Mouse (Mus musculus): Measurements from ENCODE around the gene Tmprss7. TPM values are rescaled to one million over a fixed set of nuclear protein-coding genes. Genes with fewer than 3 reads are reported as not detected.

Gene Tmprss7
- total RNA-seq (2021), result not detected

GRCm38 (mm10) chr16:45693558-45693957 lies at the start of gene Tmprss7:
Tmprss7 (minus strand) TSS chr16:45693658.
- intact Hi-C loops (cut with DNase I), result no loop called here
- no peak for DNase-seq

GRCm38 (mm10) chr16:45742615-45743476 lies 49.4 kb upstream of the Tmprss7 start, which contains the start of gene Abhd10:
Abhd10 (minus strand) TSS chr16:45742955.
- peak; percentile 95 for DNase-seq
- intact Hi-C loops (cut with DNase I), result loop anchor here (5.0 kb wide), 1 partner anchor 54 kb away; no protein-coding TSS in a partner anchor

GRCm38 (mm10) chr16:45737880-45738279 lies 44.4 kb upstream of the Tmprss7 start:
- no peak for DNase-seq
- intact Hi-C loops (cut with DNase I), result no loop called here

DNA sequence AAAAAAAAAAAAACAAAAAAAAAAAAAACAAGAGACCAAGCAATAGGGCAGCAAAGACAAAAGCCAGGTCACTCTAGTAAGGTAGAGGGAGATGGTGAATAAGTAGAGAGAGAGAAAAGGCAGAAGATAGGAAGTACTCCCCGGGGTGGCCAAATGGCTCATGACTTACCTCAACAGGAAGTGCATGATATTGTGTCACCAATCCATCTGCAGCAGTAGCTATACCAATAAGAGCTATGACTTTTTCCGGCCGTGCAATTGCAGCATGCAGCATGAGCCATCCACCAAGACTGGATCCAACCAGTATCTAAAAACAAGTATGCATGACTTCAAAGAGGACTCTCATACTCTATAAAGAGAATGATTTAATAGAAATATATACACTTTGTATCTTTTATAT lies 43.3 kb upstream of the Tmprss7 start:
- DNase-seq, result no peak
- intact Hi-C loops (cut with DNase I), result no loop called here

GRCm38 (mm10) chr16:45729163-45729562 lies 35.7 kb upstream of the Tmprss7 start:
- intact Hi-C loops (cut with DNase I), result no loop called here
- no peak for DNase-seq

DNA sequence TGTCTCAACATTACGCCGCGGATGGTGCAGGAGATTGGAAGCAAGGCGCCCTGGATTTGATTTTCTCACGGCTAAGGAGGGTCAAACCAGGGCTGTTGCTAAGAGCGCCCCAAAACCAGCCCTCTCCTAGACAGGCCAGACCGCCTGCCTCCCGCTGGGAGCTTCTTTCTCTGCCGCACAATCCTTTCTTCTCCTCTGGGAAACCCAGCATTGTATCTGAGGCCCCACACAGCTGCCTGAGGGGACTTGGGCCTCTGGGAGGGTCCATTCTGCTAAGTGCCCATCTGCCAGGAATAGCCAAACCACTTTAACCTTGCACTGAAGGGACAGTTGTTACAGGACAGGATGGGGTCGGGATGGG lies 31.3 kb upstream of the Tmprss7 start:
- intact Hi-C loops (cut with DNase I), result no loop called here

GRCm38 (mm10) chr16:45724061-45724741 lies 30.7 kb upstream of the Tmprss7 start, which contains the start of gene Tagln3:
Tagln3 (minus strand) TSS chr16:45724608.
- DNase-seq, result no peak
- intact Hi-C loops (cut with DNase I), result no loop called here

More for the DNA sequence above, 31.3 kb upstream of the Tmprss7 start:
- DNase-seq, result no peak

DNA sequence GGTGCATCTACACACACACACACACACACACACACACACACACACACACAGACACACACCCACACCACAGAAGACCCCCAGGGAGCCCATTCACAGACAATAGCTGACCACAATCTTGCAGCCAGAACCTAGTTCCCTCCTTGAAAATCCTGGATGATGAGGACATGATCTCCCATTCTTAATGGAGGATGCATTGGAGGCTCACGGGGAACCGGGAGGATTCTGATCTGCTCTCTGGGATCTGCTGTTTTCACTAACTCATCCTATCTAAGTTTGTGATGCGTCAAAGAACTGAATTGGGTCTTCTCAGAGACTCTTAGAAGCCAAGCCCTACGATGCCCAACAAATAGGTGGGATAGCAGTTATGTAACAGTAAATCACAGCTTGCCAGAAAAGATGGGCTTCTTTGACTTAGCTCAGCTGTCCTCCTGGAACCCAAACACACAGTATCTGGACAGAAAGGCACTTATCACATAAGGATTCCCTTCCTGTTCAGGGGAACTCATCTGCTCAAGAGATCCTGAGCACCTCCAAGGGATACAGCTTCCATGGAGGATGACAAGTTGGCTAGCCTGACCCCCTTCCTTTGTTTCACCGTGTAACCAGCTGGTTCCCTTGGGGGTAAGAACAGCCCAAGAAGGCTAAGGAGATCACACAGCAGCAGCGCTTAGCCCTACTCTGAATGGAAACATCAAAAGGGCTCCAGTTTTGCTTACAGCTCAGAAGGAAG lies 29.9 kb upstream of the Tmprss7 start:
- intact Hi-C loops (cut with DNase I), result no loop called here
- DNase-seq, result no peak

DNA sequence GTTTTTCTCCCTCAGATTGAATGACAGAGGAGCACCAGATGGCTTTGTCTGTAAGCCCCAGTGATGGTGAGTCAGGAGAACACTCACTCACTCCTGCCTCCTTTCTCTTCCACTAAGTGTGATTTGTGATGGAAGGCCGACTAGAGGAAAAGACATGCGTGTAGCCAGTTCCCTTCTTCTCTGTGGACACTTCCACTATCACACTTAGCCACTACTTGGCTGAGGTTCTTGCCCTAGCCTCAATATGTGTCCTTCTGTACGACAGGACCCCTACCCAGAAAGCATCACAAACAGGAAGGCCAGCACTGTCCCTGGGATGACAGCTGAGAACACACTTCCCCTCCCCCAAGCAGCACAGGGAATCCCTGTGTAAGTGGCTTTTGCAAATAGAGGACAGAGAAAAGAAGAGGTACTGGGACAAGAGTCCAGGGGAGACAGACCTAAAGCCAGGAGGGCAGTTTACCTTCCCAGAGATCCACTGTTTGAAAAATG lies 29.0 kb upstream of the Tmprss7 start:
- intact Hi-C loops (cut with DNase I), result no loop called here
- no peak for DNase-seq

GRCm38 (mm10) chr16:45720022-45720630 lies 26.7 kb upstream of the Tmprss7 start:
- no peak for DNase-seq
- intact Hi-C loops (cut with DNase I), result no loop called here

DNA sequence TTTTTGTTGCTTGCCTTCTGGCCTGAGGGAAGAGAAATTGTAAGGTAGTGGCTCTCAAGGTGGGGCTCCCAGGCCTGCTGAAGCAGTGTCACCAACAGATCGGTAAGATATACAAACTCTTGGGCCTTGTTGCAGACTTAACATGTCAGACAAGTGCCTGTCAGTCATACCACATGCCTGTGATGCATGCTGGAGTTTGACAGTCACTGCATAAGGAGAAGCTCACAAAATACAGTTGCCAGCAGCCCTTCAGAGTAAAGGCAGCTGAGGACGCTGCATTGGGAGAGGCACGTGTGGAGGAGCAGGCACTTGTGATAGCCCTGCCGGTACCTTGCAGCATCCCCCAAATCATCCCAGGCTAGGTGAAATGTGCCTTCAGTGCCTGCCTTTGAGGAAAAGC lies 24.8 kb upstream of the Tmprss7 start:
- no peak for DNase-seq
- intact Hi-C loops (cut with DNase I), result no loop called here

GRCm38 (mm10) chr16:45714489-45715150 lies 21.2 kb upstream of the Tmprss7 start:
- intact Hi-C loops (cut with DNase I), result no loop called here
- no peak for DNase-seq

DNA sequence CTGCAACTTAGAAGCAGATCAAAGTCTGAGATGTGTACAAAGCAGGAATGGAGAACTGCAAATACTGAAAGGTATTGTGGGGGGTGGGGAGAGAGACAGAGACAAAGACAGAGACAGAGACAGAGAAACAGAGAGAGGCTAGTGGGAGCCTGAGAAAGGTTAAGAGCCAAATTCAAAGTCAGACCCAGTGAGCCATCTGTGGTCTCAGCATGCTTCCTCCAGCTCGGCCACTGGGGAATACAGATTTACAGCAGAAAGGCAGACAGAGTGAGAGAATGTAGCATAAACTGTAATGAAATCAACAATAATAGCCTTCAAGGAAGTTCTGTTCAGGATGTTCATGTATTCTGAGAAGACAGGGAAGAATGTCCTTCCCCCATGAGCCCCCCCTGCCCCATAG lies 20.4 kb upstream of the Tmprss7 start:
- intact Hi-C loops (cut with DNase I), result no loop called here
- no peak for DNase-seq

DNA sequence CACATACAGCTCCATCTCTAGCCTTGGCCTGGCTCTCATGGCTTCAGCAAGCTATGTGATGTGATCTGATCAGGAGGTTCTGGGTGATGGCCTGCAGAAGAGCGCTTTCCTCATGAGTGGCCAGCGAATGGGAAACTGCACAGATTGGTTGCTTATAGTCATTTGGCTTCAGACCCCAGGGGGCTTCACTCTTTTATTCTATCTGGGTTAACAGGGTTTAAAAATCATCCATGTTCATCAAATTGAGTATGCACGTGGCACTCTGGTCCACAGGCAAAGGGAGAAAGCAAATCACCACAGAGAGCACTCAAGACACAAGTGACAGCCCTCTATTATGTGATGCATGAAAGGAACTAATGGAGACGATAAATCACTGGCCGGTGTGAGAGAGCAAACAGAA lies 19.8 kb upstream of the Tmprss7 start:
- no peak for DNase-seq
- intact Hi-C loops (cut with DNase I), result no loop called here

DNA sequence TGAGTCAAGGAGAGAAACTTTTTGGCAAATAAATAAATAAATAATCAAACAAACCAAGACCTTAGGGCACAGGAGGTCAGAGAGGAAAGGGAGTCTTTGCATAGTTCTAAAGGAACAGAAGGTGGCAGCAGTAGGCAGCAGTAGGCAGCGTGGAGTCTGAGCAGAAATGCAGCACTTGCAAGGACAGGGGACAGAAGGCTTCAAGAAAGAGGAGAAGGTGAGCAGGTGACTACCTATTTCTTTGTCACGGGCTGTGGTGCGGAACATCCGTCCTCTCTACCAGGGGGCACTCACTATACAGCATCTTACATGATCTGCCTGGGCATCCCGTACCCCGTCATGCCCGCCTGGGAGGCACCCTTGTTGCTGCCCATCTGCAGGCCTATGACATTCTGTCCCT lies 17.8 kb upstream of the Tmprss7 start:
- intact Hi-C loops (cut with DNase I), result no loop called here
- DNase-seq, result peak in 1 of 2 experiments; percentile 2

- DNase-seq, result no peak
- intact Hi-C loops (cut with DNase I), result no loop called here
Observed at GRCm38 (mm10) chr16:45699301-45699700, 5.8 kb upstream of the Tmprss7 start.

GRCm38 (mm10) chr16:45697996-45698395 lies 4.5 kb upstream of the Tmprss7 start:
- DNase-seq, result no peak
- intact Hi-C loops (cut with DNase I), result no loop called here

- no peak for DNase-seq
- intact Hi-C loops (cut with DNase I), result no loop called here
Observed at GRCm38 (mm10) chr16:45695445-45696160, 2.1 kb upstream of the Tmprss7 start.

- DNase-seq, result no peak
- intact Hi-C loops (cut with DNase I), result no loop called here
Observed at GRCm38 (mm10) chr16:45692851-45693250, 607 bp downstream of the Tmprss7 start.

Data from heart, postnatal 36 days (tissue).